22 mouse cellular contexts compared by ENCODE assay signal in the genomic region with DNA sequence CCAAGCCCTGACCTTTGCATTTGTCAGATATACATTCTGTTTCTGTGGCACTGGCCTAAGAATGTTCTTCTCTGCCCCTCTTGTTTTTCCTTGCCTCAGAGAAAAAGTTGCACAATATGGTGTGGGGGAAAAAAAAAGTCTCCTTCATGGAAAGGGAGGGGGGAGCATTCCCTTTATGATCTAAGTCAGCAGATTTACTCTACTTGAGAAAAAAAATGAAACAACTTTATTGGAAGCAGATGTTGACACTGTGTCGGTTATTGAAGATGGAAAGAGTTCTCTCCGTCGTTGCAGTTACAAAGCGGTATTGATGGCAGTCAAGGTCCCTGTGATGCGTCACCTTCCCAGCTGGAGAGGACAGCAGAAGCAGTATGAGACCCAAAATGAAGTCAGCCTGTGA. TPM values are rescaled to one million over a fixed set of nuclear protein-coding genes. Genes with fewer than 3 reads are reported as not detected.
DNase-seq lines count a peak whose midpoint lies in the region; ATAC-seq and TF ChIP-seq lines count a peak whose summit lies in the region.
"Had no signal": no experiment of that assay in that cellular context is flagged by ENCODE, and none has a peak within 500 bp of the region (broad histone marks: within the 10 kb centered on the region; RNA-seq: fewer than 3 reads in every experiment).

No protein-coding gene starts in this region.

- H3K9me3 ChIP-seq in lung, embryonic 16.5 days (ENCODE audit: control insufficient read depth, low read length): no peaks in the 10 kb centered on the region
- H3K9me3 ChIP-seq in embryonic facial prominence, embryonic 13.5 days: no peaks in the 10 kb centered on the region
- H3K9me3 ChIP-seq in limb, embryonic 14.5 days (ENCODE audit: control insufficient read depth, low read length): no peaks in the 10 kb centered on the region
- H3K9me3 ChIP-seq: forebrain, embryonic 13.5 days; heart, embryonic 10.5 days; hindbrain, embryonic 10.5 days; midbrain, embryonic 13.5 days had no signal

- TF ChIP-seq POLR2A in limb, embryonic 14.5 days (IDR thresholded peaks at IDR 0.05; ENCODE audit: borderline replicate concordance, extremely low read depth, insufficient read depth, insufficient read length): no peak

- H3K4me2 ChIP-seq in lung, embryonic 16.5 days (ENCODE audit: low read depth, low read length): no peak overlapping the region
- no peak overlapping the region for H3K4me2 ChIP-seq in embryonic facial prominence, embryonic 13.5 days
- H3K4me2 ChIP-seq in limb, embryonic 14.5 days (replicated peaks; ENCODE audit: low read depth, low read length, severe bottlenecking): no peak overlapping the region
- H3K4me2 ChIP-seq: forebrain, embryonic 13.5 days; liver, embryonic 11.5 days; midbrain, embryonic 13.5 days had no signal

- DNase-seq in lung, postnatal 14 days: no peak
- peak; percentile 55 for DNase-seq in embryo, embryonic 10.5 days (ENCODE audit: low spot score)
- DNase-seq in limb, embryonic 14.5 days (ENCODE audit: low spot score): peak; percentile 36
- DNase-seq in kidney, adult 11 months: no peak
- no peak for DNase-seq in right cerebral cortex, postnatal 36 days (ENCODE audit: low spot score in 2 of 2)
- DNase-seq: adrenal gland, postnatal 25 days; cerebellum, adult 9-11 months; gastrocnemius, postnatal 10 days; kidney, adult 2 months; left cerebral cortex, postnatal 4 days; liver, postnatal 0 days; right cerebral cortex, postnatal 14 days; spleen, adult 18-20 months had no signal

- H3K36me3 ChIP-seq in lung, embryonic 16.5 days (ENCODE audit: control insufficient read depth, insufficient read depth, low read length): no peaks in the 10 kb centered on the region
- no peaks in the 10 kb centered on the region for H3K36me3 ChIP-seq in embryonic facial prominence, embryonic 13.5 days
- H3K36me3 ChIP-seq in limb, embryonic 14.5 days (ENCODE audit: control insufficient read depth, insufficient read depth, low read length): no peaks in the 10 kb centered on the region
- H3K36me3 ChIP-seq: heart, embryonic 10.5 days; hindbrain, embryonic 10.5 days; midbrain, embryonic 13.5 days had no signal

- 57% methylated on average over 5 of the region's 5 CpGs for WGBS in lung, embryonic 16.5 days
- 34% methylated on average over 5 of the region's 5 CpGs for WGBS in embryonic facial prominence, embryonic 13.5 days
- WGBS in limb, embryonic 14.5 days: 26% methylated on average over 5 of the region's 5 CpGs

- H3K4me3 ChIP-seq in lung, embryonic 16.5 days (ENCODE audit: low read length): no peak overlapping the region
- no peak overlapping the region for H3K4me3 ChIP-seq in embryonic facial prominence, embryonic 13.5 days
- no peak overlapping the region for H3K4me3 ChIP-seq in limb, embryonic 14.5 days (replicated peaks; ENCODE audit: low read length)
- H3K4me3 ChIP-seq: forebrain, embryonic 13.5 days; heart, embryonic 10.5 days; hindbrain, embryonic 10.5 days; midbrain, embryonic 13.5 days had no signal

- H3K4me1 ChIP-seq in lung, embryonic 16.5 days (replicated peaks; ENCODE audit: control insufficient read depth, insufficient read depth, low read length): 0 out of 2 replicates have a peak, but pooled peaks cover 3% of the 10 kb centered on the region
- H3K4me1 ChIP-seq in embryonic facial prominence, embryonic 13.5 days: peaks cover 19% of the 10 kb centered on the region
- H3K4me1 ChIP-seq in limb, embryonic 14.5 days (ENCODE audit: control insufficient read depth, insufficient read depth, low read length): peaks cover 3% of the 10 kb centered on the region; the same call in 1 of the 2 replicates
- H3K4me1 ChIP-seq: forebrain, embryonic 13.5 days; heart, embryonic 10.5 days; hindbrain, embryonic 10.5 days; midbrain, embryonic 13.5 days had no signal

- H3K27me3 ChIP-seq in lung, embryonic 16.5 days (ENCODE audit: control insufficient read depth, insufficient read depth, low read depth, low read length): no peaks in the 10 kb centered on the region
- no peaks in the 10 kb centered on the region for H3K27me3 ChIP-seq in embryonic facial prominence, embryonic 13.5 days
- no peaks in the 10 kb centered on the region for H3K27me3 ChIP-seq in limb, embryonic 14.5 days (ENCODE audit: control insufficient read depth, insufficient read depth, low read length)
- H3K27me3 ChIP-seq: forebrain, embryonic 13.5 days; midbrain, embryonic 13.5 days had no signal

- H3K27ac ChIP-seq in lung, embryonic 16.5 days (ENCODE audit: low read length): no peak overlapping the region
- H3K27ac ChIP-seq in embryonic facial prominence, embryonic 13.5 days: peak overlapping the region; percentile 39; the same call in 1 of the 2 replicates
- H3K27ac ChIP-seq in limb, embryonic 14.5 days (replicated peaks; ENCODE audit: low read depth, low read length): no peak overlapping the region
- H3K27ac ChIP-seq: forebrain, embryonic 13.5 days; heart, embryonic 10.5 days; hindbrain, embryonic 10.5 days; kidney, postnatal 0 days; midbrain, embryonic 13.5 days had no signal

- no peak overlapping the region for H3K9ac ChIP-seq in lung, embryonic 16.5 days (ENCODE audit: low read length)
- no peak overlapping the region for H3K9ac ChIP-seq in embryonic facial prominence, embryonic 13.5 days
- H3K9ac ChIP-seq in limb, embryonic 14.5 days (ENCODE audit: low read depth, low read length, severe bottlenecking): no peak overlapping the region
- H3K9ac ChIP-seq: forebrain, embryonic 13.5 days; liver, postnatal 0 days; midbrain, embryonic 13.5 days had no signal

- peak; percentile 36; the same call in 1 of the 2 replicates for ATAC-seq in lung, embryonic 16.5 days (ENCODE audit: low read depth)
- ATAC-seq in embryonic facial prominence, embryonic 13.5 days (ENCODE audit: insufficient number of reproducible peaks, insufficient read depth, low FRiP score, low TSS enrichment, low read depth): no peak
- ATAC-seq in limb, embryonic 14.5 days (ENCODE audit: low FRiP score, low read depth): peak; percentile 20; the same call in 1 of the 2 replicates
- ATAC-seq: forebrain, embryonic 13.5 days; inflammation-experienced regulatory T-cells, adult 6 months; liver, postnatal 0 days; midbrain, embryonic 13.5 days had no signal

RNA-seq across cellular contexts. Expression of a gene that starts 49.4 kb away (rescaled TPM):
- 3.9 and 4.9 TPM in 2 replicates for polyA plus RNA-seq in lung, embryonic 16.5 days (2015; fragmentation: Nextera tagmentation; extraction: Ambion mirVana)
- polyA plus RNA-seq in embryonic facial prominence, embryonic 13.5 days (2015; fragmentation: Nextera tagmentation; extraction: Ambion mirVana): 51.0 and 52.1 TPM in 2 replicates
- 16.6 and 22.7 TPM in 2 replicates for polyA plus RNA-seq in limb, embryonic 14.5 days (2012; rRNA removed)
- polyA plus RNA-seq in limb, embryonic 14.5 days (2014; fragmentation: Nextera tagmentation; extraction: Ambion mirVana): 26.5 and 26.9 TPM in 2 replicates
- polyA plus RNA-seq: inflammation-experienced regulatory T-cells, adult 6 months had no signal

Comparison
In these comparisons a context has a peak if more than half of its experiments do, and no peak if none do; other contexts are left out.
1. DNase-seq: peak in embryo, embryonic 10.5 days (single experiment) and limb, embryonic 14.5 days (single experiment); none in lung, postnatal 14 days (single experiment), kidney, adult 11 months (single experiment) and right cerebral cortex, postnatal 36 days (0 of 2).